Mouse (Mus musculus): ENCODE data around the gene Wwox.

DNA sequence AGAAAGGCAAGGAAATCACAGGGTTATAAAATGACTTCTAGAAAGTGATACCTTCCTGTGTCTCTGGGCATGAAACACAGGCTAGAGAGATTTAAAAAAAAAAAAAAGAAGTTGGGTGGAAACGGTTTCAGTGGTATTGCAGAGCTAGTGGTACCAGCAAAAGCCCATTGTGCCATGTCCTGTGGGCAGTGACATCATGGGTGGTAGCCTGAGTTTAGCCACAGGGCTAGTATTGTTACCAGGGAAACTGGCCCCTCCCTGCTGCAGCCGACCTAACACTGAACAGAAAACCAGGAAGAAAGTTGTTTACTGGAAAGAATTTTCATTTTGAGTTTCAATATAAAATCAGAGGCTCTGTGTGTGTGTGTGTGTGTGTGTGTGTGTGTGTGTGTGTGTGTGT lies 836.8 kb downstream of the Wwox start:
- TF ChIP-seq CTCF (IDR thresholded peaks at IDR 0.05; ENCODE audit: control insufficient read depth, insufficient read depth, low read length) (no peak), POLR2A (IDR thresholded peaks at IDR 0.05; ENCODE audit: borderline replicate concordance, control insufficient read depth, low read depth, low read length) (no peak)
